Mouse (Mus musculus) megakaryocyte-erythroid progenitor cell, adult 5-6 weeks (primary cell): ENCODE measurements around the gene Irf5. TPM values are rescaled to one million over a fixed set of nuclear protein-coding genes. Genes with fewer than 3 reads are reported as not detected.
"Not testable (repeated sequence)": the region's sequence is repeated elsewhere in the genome, so short reads cannot be mapped to it uniquely, and the experiment has no call there.

Experiments
- ATAC-seq: replicated peaks from 2 replicates; pipeline ENCODE4 v1.8.0; 2016; ENCODE audit warnings: mild to moderate bottlenecking, inconsistent platforms; ENCODE audit not compliant: severe bottlenecking, poor library complexity, low FRiP score, low TSS enrichment
- total RNA-seq, 2 experiments: library from RNA; stranded (forward) in 1 of 2; stranded (reverse) in 1 of 2; fragments of 200-1000, 215-1000 nt in 1 of 2; fragments of >200 nt in 1 of 2; fragmentation: Nextera tagmentation in 1 of 2; gene quantifications; 2 replicates each; pipeline ENCODE4 v1.2.3; 2014 to 2017

Gene Irf5
- total RNA-seq, 2 experiments from 2014 or later: 0.59 to 5.9 TPM

DNA sequence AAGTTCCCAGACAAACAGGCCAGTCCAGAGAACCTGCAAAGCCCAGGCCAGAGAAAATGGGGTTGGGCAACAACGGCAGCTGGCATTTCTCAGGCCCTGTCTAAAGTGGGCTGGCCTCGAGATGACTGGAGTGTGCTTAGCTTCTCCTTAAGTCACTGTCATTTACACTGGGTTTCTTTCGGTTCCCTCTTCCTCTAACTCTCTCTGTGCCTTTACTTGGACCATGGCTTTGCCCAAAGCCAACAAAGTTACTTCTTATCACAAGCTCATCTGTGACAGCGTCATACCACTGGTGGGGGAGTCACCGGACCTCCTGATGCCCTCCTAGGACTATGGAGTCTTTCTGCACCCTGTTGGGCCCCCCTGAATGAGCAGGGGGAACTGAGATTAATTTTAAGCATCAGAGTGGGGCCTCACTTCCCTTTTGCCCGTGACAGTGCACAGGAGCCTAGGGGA, 2.4 kb upstream of the Irf5 start:
- no peak for ATAC-seq

DNA sequence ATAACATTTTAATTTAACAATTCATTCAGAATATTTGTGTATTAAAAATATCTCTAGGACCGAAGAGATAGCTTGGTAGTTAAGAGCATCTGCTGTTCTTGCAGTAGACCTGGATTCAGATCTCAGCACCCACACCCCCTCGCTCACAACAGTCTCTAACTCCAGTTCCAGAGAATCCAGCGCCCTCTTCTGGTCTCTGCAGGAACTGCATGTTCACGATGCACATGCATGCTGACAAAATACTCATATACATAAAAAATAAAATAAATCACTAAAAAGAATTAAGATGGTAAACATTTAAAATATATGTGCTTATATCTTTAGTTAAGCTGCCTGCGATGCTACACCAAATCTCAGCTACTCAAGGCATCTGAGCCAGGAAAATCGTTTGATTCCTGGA, 1.2 kb upstream of the Irf5 start:
- no peak for ATAC-seq

DNA sequence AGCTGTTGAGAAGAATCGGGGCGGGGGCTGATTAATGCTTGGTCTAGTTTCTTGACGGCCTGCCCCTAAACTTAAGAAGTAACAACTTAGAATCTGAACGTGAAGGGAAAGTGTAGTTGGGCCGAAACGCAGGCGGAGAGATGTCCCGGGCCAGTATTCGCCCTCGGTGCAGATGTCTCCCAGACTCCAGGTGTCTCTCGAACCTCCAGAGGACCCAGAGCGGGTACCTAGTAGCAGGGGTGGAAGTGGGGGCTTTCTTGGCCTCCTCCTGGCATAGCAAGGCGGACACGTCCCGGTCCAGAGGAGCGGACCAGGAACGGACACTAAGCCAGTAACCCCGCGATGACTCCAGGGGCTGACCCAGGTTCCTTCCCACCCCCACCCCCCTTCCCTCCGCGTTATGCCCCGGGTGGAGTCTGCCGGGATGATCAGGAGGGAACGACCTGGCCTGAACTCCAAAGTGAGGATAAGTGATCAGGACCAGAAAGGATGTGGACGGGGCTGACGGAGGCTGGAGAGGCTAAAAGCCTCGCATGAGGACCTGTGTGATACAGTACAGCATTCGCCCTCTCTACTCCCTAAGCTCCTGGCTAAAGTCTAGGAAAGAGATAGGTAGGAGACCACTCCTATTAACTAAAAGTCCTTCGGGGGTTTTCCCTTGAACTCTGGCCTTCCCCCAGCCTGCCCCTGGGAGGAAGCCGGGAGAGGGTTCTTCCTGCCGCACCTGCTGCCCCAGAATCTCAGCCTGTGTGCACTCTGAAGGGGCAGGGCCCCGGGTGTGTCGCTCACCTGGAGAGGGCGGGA, 1.1 kb downstream of the Irf5 start:
- no peak for ATAC-seq

DNA sequence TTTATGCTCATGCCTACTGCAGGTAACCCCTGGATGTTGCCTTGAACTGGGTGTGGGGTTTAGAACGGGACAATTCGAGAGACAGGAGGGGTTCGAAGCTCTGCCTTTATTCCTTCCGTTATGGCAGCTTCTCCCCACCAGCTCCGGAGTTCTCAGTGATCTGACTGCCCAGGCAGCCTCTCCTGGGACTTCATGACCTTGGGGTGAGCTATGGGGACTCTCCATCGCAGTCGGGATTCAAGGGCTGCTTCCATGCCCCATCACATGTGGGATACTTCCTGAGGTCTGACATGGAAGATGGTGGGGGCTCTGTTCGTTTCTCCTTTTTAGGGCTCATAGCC, 1.7 kb downstream of the Irf5 start:
- no peak for ATAC-seq

DNA sequence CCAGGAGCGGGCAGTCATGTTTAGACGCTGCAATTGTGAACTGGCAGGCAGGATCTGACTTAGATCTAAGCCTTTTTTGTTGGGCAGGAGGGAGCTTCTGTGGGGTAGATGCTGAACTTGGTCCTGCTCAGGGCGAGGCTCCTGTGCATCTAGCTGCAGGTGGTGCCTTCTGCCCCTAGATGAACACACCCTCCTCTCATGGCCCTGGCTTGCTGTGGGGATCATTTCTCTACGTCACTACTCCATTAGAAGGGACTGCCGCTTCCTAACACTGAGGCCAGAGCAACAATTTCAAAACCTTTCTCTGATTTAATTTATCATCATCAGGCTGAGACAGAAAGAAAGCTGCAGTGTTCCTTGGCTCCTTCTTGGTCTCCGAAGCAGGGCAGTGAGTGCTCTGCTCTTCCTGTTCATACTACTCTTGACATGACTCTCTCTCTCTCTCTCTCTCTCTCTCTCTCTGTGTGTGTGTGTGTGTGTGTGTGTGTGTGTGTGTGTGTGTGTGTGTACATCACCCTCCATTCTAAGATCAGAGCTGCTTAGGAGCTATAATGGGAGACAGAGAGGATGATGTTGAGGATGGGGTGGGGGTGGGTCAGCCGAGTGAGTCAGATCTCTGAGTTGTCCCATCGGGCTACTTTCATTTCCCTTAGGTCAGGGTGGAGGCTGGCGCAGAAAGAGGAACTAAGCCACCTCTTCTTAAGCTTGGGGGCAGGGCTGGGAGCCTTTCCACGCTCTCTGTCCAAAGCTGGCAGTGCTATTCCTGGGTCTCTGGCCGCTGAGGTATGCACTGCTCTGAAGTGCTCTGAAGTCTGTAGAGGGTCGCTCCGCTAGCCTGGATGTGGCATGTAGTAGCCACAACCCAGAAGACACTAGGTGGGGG, 2.4 kb downstream of the Irf5 start:
- ATAC-seq: peak; percentile 27; the same call in 1 of the 2 replicates

DNA sequence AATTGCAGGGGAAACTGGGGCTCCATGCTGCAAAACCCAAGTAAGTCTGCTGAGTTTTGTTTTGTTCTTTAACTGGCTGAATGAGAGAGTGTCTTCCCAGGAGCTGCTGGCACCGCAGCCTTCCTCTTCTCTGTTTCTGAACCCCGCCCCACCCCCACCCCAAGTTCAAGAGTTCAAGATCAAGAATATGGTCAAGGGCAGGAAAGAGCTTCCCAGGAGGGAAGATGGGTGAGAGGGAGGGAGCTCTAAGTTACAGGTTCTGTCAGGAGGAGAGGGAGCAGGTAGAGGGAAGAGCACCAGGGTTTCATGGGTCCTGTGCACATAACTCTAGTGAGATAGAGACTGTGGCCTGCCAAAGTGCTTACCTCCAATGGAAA, 3.0 kb downstream of the Irf5 start:
- ATAC-seq: no peak

DNA sequence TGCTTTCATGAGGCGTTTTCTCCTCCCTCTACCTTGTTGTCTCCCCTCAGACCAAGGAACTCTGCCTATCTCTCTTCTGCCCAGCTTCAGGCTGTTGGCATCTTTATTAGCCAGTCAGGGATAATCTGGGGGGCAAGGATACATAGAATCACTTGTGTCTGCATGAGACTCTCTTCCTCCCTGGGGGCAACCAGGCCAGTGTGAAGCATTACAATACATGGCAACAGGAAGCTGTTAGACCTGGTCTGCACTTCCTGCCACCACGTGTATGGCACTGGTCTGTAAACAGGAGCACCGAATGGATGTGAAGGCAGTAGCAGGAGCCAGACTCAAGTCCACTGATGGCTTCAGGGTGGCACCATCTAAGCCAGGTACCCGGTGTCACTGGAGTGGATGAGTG, 3.6 kb downstream of the Irf5 start:
- no peak for ATAC-seq

DNA sequence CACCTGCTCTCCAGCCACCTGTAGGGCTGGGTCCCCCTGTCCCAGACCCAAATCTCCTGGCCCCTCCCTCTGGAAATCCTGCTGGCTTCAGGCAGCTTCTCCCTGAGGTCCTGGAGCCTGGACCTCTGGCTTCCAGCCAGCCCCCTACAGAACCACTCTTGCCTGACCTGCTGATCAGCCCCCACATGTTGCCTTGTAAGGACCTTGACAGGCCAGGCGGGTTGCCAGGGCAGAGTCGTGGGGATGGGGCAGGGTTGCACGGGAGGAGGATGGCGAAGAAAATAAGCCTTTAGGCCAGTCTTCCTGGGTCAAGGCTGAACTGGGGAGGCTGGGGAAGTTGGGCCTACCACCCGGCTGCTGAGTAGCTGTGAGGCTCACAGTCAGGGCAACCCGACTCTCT, 8.9 kb downstream of the Irf5 start:
- ATAC-seq: no peak

DNA sequence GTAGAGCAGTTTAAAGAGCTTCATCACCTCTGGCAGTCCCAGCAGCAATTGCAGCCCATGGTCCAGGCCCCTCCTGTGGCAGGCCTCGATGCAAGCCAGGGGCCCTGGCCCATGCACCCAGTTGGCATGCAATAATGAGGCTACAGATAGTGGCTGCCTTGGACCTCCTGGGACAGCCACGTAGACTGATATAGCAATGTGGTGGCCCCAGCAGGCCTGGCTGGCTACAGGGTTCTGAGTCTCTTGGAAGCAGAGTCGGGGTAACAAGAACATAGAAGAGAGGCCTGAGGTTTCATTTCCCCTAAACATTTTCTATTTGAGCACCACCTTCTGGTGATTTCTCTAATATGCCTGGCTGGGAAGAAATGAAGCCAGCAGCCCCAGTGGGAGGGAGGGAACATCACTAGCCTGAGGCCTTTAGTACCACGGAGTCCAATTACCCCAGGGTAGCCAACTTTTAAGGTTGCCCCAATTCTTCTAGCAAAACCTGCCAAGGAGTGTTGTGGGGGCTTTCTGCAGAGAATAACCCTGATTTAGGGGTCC, 10.3 kb downstream of the Irf5 start:
- 0 out of 2 replicates have a peak, but pooled peaks have one; percentile 13 for ATAC-seq

DNA sequence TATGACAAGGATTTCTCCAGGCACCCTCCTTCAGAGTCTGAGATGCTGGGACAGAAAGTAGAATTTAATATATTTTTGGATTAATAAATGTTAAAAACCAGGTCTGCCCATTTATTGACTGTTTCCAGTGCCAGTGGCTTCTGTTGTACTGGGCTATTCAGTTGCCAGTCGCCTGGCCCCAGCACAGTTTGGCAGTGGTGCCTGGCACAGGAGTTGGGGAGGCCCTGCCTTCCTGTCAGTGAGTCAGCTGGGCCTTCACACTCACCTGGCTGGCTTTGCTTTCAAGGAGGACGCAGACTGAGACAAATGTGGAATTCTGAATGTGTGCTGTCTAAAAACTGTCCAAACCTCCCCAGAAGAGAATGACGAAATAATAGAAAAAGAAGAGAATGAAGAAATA, 10.8 kb downstream of the Irf5 start:
- ATAC-seq: no peak

DNA sequence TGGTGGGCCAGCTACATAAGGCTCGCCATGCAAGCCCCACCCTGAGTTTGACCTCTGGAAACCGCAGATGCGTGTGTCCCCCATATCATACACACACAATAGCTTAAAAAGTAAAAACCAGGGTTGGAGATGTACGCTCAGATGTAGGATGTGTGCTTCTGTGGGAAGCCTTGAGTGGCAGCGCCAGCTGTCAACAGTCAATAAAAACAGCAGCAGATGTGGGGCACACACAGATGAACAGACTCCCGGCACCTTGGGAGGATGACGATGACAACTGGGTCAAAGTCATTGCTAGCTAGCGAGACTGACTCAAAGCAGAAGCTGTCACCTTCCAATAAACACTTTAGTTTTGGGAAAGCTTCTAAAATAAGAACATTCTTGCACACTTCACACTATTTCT, 13.1 kb downstream of the Irf5 start:
- no peak for ATAC-seq

DNA sequence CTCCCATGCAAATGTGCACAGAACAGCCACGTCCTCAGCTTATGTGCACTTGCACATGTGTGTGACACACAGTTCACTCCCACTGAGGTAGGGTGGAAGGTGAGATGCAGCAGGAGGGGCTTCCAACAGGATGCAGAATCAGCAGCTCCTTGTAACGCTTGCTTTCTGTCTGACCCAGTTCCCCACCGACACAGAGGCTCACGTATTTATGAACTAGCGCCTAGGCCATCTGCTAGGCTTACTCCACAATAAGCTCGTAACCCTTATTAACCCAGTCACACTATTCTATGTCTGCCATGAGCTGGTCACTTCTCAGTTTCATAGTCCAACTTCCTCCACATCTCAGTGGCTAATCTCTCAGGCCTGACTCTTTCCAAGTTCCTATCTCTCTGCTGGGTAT, 13.8 kb downstream of the Irf5 start:
- no peak for ATAC-seq

DNA sequence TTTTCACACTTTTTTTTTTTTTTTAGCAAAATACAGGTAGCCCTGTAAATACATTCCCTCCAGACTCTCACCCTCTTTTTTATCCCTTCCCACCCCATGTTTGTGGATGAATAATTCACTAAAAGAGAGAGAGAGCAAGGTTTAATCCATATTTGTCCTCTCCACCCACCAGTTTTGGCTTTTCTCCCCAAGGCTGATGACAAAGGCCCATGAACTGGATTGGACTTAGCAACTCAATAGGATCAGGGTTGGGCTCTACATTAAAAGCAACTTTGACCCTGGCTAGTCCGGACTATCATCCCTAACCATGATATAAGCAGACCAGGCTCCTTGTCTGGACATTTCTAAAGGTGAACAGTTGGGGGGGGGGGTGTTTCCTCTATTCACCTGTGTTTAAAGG, 14.5 kb downstream of the Irf5 start:
- no peak for ATAC-seq

DNA sequence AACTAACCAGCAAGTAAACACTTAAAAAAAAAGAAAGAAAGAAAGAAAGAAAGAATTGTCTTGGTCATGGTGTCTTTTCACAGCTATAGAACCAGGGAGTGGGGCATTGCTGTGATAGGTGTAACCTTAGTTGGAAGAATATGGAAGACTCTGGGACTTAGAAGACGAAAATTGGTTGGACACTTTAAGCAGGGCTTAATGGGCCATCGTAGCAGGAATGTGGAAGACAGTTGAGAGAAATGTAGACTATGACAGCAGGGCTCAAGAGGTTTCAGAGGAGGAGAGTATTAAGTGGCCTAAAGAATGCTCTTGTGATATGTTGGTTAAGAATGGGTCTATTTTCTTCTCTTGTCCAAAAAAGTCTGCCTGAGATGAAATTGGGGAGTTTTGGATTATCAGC, 19.2 kb downstream of the Irf5 start:
- ATAC-seq: no peak

DNA sequence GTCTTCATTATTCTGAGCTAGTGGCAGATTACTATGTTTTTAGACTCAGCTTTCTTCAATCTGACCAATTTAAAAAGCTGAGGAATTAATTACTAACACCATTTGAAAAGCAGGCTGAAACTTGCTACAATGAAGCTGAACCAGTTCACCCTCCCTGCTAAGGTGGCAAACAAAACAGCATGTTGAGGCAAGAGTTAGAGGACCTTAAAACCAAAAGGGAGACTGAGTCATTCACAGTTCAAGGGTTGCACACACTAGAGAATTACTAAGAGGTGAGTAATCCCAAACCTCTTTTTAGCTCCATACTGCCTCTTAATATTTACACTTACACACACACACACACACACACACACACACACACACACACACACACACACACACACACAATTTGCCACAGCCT, 21.2 kb downstream of the Irf5 start:
- no peak for ATAC-seq

DNA sequence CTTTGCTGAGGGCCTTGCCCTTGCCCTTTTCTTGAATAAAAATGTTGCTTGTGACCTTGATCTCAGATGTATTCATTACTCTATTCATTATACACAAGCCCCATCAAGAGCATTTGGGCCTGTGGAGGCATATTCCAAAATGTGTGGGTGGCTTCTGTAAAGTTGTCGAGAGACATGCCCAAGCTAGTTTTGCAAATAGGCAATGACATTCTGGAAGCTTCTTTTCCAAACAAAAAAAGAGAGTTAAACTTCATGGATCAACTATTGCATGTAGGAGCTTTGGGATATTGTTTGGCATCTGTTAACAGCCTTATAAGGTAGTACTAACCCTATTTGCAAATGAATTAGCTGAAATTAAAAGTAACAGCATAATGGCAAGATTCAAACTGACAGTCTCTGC, 21.7 kb downstream of the Irf5 start:
- ATAC-seq: no peak

DNA sequence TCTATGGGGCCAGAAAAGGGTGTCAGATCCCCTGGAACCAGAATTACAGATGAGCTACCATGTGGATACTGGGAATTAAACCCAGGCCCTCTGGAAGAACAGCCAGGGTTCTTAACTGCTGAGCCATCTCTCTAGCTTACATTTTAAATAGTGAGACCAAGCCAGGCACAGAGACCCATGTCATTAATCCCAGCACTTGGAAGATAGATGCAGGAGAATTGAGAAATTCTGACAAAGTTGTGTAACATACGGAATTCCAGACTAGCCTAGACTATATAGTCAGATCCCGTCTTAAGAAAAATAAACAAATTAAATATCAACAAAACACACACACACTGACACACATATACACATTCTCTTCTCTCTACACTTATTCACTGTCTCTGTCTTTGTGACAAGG, 26.1 kb downstream of the Irf5 start:
- ATAC-seq: no peak

DNA sequence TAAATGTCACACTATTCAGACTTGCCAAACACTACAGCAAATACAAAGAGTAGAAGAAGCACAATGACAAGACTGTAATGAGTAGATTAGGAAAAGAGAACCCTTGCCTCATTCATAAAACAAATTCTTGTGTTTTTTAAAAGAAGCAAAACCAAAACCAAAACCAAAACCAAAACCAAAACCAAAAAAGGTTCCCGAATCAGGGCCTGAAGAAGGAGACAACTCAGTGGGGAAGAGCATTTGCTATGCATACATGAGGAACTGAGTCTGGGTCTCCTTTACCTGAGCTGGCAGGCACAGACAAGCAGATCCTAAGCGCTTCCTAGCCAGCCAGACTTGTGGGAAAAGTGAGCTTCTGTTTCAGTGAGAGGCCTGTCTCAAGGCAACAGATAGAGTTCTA, 30.7 kb downstream of the Irf5 start:
- no peak for ATAC-seq

DNA sequence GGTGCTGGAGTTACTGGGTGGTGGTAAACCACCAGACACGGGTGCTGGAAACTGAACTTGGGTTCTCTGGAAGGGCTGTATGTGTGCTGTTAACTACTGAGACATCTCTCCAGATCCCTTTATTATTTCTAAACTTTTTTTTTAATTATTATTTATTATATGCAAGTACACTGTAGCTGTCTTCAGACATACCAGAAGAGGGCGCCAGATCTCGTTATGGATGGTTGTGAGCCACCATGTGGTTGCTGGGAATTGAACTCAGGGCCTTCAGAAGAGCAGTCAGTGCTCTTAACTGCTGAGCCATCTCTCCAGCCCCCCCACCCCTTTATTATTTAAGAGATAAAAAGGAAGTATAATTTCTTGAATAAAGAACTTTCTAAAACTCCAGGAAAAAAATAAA, 50.0 kb downstream of the Irf5 start:
- not testable (repeated sequence) for ATAC-seq

DNA sequence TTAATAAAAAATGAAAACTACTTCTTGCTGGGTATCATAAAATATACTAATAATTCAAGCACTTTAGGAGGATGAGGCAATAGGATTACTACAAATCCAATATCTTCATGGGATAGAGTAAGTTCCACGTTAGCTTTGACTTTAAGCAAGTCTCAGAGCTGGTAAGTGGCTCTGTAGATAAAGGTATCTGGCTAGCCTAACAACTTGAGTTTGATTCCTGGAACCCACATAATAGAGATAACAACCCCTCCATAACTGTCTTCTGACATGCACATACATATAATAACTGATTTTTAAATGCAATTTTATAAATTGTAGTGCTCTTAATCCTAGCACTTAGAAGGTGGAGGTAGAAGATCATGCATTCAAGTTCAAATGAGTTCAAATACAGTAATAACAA, 54.3 kb downstream of the Irf5 start:
- 0 out of 2 replicates have a peak, but pooled peaks have one; percentile 57 for ATAC-seq
